Mouse (Mus musculus): ENCODE data around the gene Zscan21. TPM values are rescaled to one million over a fixed set of nuclear protein-coding genes. Genes with fewer than 3 reads are reported as not detected.

Zscan21 gene
- polyA plus RNA-seq, 1 experiment from 2014 or later, result 105 TPM

- Histone ChIP-seq H3K27me3 (ENCODE audit: low read depth, poor library complexity, severe bottlenecking) (no peaks in the 10 kb centered on the region), H3K9me3 (replicated peaks) (no peaks in the 10 kb centered on the region), H3K4me3 (peak overlapping the region; percentile 77), H3K36me3 (peaks cover 74% of the 10 kb centered on the region), H3K27ac (replicated peaks) (no peak overlapping the region), H3K4me1 (peaks cover 32% of the 10 kb centered on the region)
- WGBS, result 88% methylated on average over 3 of the region's 3 CpGs
- DNase-seq (ENCODE audit: low spot score), result no peak
Measured at GRCm38 (mm10) chr5:138173217-138173616, 56.5 kb downstream of the Zscan21 start.

MicroRNAs within 50 kb of the gene (microRNA counts, 519-probe panel; counts per million panel counts)
- 7,265 counts per million, percentile 72 among the panel's probes with 10 or more counts for microRNA mmu-miR-106b
- 10,642 counts per million, percentile 98 among the panel's probes with 10 or more counts for microRNA mmu-miR-25
- 8,179 counts per million, percentile 87 among the panel's probes with 10 or more counts for microRNA mmu-miR-93

Small RNA genes lying within 50 kb of the gene (microRNA-seq; reads per million reads assigned to microRNA genes)
- 14,553 reads per million, percentile 97 among the genes with 10 or more reads in this experiment for gene Mir106b
- 1,222 reads per million, percentile 78 among the genes with 10 or more reads in this experiment for gene Mir25
- gene Mir93, result 22,036 reads per million, percentile 98 among the genes with 10 or more reads in this experiment

Other genes with a start within 250 kb of the Zscan21 start
- gene Pilrb2, start 245.1 kb upstream of the Zscan21 start, polyA plus RNA-seq (2016; fragmentation: Nextera tagmentation; extraction: Ambion mirVana), result not detected in 2 replicates
- not detected in 2 replicates for gene Cyp3a13, start 195.3 kb upstream of the Zscan21 start, polyA plus RNA-seq (2016; fragmentation: Nextera tagmentation; extraction: Ambion mirVana)
- 0.02 and 0.05 TPM in 2 replicates for gene Gjc3, start 153.8 kb upstream of the Zscan21 start, polyA plus RNA-seq (2016; fragmentation: Nextera tagmentation; extraction: Ambion mirVana)
- gene Azgp1, start 135.4 kb upstream of the Zscan21 start, polyA plus RNA-seq (2016; fragmentation: Nextera tagmentation; extraction: Ambion mirVana), result not detected in 2 replicates
- not detected in 2 replicates for gene Smok3a, start 95.6 kb upstream of the Zscan21 start, polyA plus RNA-seq (2016; fragmentation: Nextera tagmentation; extraction: Ambion mirVana)
- gene Smok3b, start 95.5 kb upstream of the Zscan21 start, polyA plus RNA-seq (2016; fragmentation: Nextera tagmentation; extraction: Ambion mirVana), result not detected in 2 replicates
- gene Smok3c, start 63.7 kb upstream of the Zscan21 start, polyA plus RNA-seq (2016; fragmentation: Nextera tagmentation; extraction: Ambion mirVana), result not detected in 2 replicates
- gene Zkscan1, start 31.8 kb upstream of the Zscan21 start, polyA plus RNA-seq (2016; fragmentation: Nextera tagmentation; extraction: Ambion mirVana), result 23.1 and 31.1 TPM in 2 replicates
- 42.6 and 46.7 TPM in 2 replicates for gene Zfp113, start 38.8 kb downstream of the Zscan21 start, polyA plus RNA-seq (2016; fragmentation: Nextera tagmentation; extraction: Ambion mirVana)
- 369 and 387 TPM in 2 replicates for gene Cops6, start 44.2 kb downstream of the Zscan21 start, polyA plus RNA-seq (2016; fragmentation: Nextera tagmentation; extraction: Ambion mirVana)
- 27.8 and 28.5 TPM in 2 replicates for gene Ap4m1, start 55.1 kb downstream of the Zscan21 start, polyA plus RNA-seq (2016; fragmentation: Nextera tagmentation; extraction: Ambion mirVana)
- 376 and 423 TPM in 2 replicates for gene Mcm7, start 55.5 kb downstream of the Zscan21 start, polyA plus RNA-seq (2016; fragmentation: Nextera tagmentation; extraction: Ambion mirVana)
- 138 and 146 TPM in 2 replicates for gene Taf6, start 70.5 kb downstream of the Zscan21 start, polyA plus RNA-seq (2016; fragmentation: Nextera tagmentation; extraction: Ambion mirVana)
- 54.4 and 58.2 TPM in 2 replicates for gene Cnpy4, start 70.6 kb downstream of the Zscan21 start, polyA plus RNA-seq (2016; fragmentation: Nextera tagmentation; extraction: Ambion mirVana)
- 10.3 and 10.5 TPM in 2 replicates for gene Mblac1, start 77.4 kb downstream of the Zscan21 start, polyA plus RNA-seq (2016; fragmentation: Nextera tagmentation; extraction: Ambion mirVana)
- not detected in 2 replicates for gene Nxpe5, start 109.0 kb downstream of the Zscan21 start, polyA plus RNA-seq (2016; fragmentation: Nextera tagmentation; extraction: Ambion mirVana)
- 47.9 and 48.5 TPM in 2 replicates for gene Lamtor4, start 138.6 kb downstream of the Zscan21 start, polyA plus RNA-seq (2016; fragmentation: Nextera tagmentation; extraction: Ambion mirVana)
- gene BC037034, start 147.1 kb downstream of the Zscan21 start, polyA plus RNA-seq (2016; fragmentation: Nextera tagmentation; extraction: Ambion mirVana), result 6.9 and 7.3 TPM in 2 replicates
- 7.1 and 7.3 TPM in 2 replicates for gene Gal3st4, start 155.9 kb downstream of the Zscan21 start, polyA plus RNA-seq (2016; fragmentation: Nextera tagmentation; extraction: Ambion mirVana)
- 0.10 TPM in 2 replicates for gene Gm43720, start 163.1 kb downstream of the Zscan21 start, polyA plus RNA-seq (2016; fragmentation: Nextera tagmentation; extraction: Ambion mirVana)
- gene Gpc2, start 163.1 kb downstream of the Zscan21 start, polyA plus RNA-seq (2016; fragmentation: Nextera tagmentation; extraction: Ambion mirVana), result 42.9 and 68.5 TPM in 2 replicates
- 2.5 and 4.4 TPM in 2 replicates for gene Stag3, start 163.3 kb downstream of the Zscan21 start, polyA plus RNA-seq (2016; fragmentation: Nextera tagmentation; extraction: Ambion mirVana)
- not detected in 2 replicates for gene Pvrig, start 225.1 kb downstream of the Zscan21 start, polyA plus RNA-seq (2016; fragmentation: Nextera tagmentation; extraction: Ambion mirVana)